Mouse (Mus musculus) ovary, adult 18-20 months (tissue): Measurements from ENCODE around the gene Ubtd2.

Experiments
- DNase-seq: peaks from one replicate; pipeline ENCODE4 v3.0.0; 2022; ENCODE audit warnings: low spot score, mixed read lengths

Ubtd2 gene

DNA sequence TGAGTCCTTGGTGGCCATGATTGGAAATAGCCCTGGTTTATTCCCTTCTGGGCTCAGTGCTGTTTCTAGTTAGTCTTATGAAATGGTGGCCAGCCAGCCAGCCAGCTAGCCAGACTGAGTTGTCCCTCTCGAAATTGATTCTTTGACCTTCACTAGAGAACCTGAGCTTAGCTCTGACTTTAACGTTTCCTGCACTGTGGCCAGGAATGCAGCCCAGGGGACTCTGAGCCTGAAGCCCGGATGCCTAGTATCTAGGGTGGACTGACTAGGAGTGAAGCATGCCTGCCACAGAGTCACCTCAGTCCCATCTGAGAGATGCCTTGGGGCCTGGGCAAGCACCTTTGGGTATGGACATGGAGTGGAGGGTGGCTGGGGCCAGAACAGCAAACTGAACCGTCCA lies 109.5 kb downstream of the Ubtd2 start:
- DNase-seq: no peak

DNA sequence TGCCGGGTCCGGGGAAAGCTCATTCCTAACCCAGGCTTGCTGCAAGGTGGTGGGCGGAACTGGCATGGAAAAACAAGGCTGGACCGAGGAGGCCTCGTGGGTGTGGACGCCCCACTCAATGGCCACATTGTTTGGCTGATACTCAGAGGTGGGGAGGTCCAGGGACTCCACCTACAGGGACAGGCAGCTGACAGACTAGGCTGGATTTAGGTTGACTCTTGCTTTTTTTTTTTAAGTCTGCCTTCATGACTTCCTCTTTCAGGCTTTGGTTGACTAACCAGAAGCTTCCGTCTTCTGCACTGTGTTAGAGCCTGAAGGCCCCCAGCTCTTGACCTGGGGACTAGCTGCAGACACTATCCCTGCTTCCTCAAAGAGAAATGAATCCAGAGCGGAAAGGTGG lies 109.9 kb downstream of the Ubtd2 start:
- peak; percentile 31 for DNase-seq

- DNase-seq: no peak
Measured at GRCm38 (mm10) chr11:32566184-32566583, 111.0 kb downstream of the Ubtd2 start.
